Mouse (Mus musculus) brain, embryonic 14.5 days (tissue): ENCODE results near the gene Clcnka. TPM values are rescaled to one million over a fixed set of nuclear protein-coding genes. Genes with fewer than 3 reads are reported as not detected.
A peak's percentile ranks its signal among the peaks of the same experiment; 100 is the strongest.

Experiments used
- DNase-seq: peaks from one replicate; pipeline ENCODE4 v3.0.0-alpha.2; 2011; ENCODE audit warnings: low read depth
- CTCF ChIP-seq: fragments of 200-500 bp; IDR thresholded peaks from 2 replicates; pipeline ENCODE4 v1.5.1; 2012; ENCODE audit warnings: inconsistent platforms, mild to moderate bottlenecking, moderate library complexity, borderline replicate concordance; ENCODE audit not compliant: insufficient read depth, insufficient read length; ENCODE audit errors: extremely low read depth
- POLR2A ChIP-seq: fragments of 200-500 bp; IDR thresholded peaks from 2 replicates; pipeline ENCODE4 v1.6.1; 2012; ENCODE audit warnings: mild to moderate bottlenecking, inconsistent platforms, borderline replicate concordance; ENCODE audit not compliant: poor library complexity, insufficient read depth, insufficient read length, severe bottlenecking; ENCODE audit errors: extremely low read depth
- polyA plus RNA-seq: library from polyadenylated mRNA; depleted of rRNA; stranded (reverse); fragments of >200 nt; gene quantifications from 2 replicates; pipeline ENCODE4 v1.2.3, GENCODE M21; 2012

Clcnka gene
- polyA plus RNA-seq, 1 experiment = 0.19 TPM

DNA sequence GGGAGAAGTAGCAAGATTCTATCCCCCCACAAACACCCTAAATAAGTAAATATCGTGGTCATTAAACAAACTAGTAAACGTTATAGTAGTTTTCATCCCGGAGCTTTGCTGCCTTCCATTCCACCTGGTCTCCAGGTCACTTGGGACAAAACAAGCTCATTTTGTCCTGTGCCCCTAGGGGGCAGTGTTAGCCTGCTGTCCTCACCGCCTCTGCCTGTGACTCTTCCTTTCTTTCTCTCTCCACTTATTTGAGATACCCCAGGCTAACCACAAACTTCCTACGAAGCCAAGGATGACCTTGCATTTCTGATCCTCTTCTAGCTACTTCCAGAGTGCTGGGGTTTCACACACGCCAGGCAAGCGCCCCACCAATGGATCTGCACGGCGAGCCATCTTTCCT is 32.5 kb upstream of the Clcnka start:
- TF ChIP-seq CTCF (peak; percentile 80), POLR2A (no peak)

GRCm38 (mm10) chr4:141429847-141430246 is 31.3 kb upstream of the Clcnka start:
- no peak for TF ChIP-seq POLR2A
- peak; percentile 54 for TF ChIP-seq CTCF
- DNase-seq = no peak

More for the DNA sequence above, 32.5 kb upstream of the Clcnka start:
- peak; percentile 77 for DNase-seq

- no peak for DNase-seq
- no peak for TF ChIP-seq CTCF
- TF ChIP-seq POLR2A = no peak
These were observed 30.9 kb upstream of the Clcnka start for GRCm38 (mm10) chr4:141429381-141429780.

DNA sequence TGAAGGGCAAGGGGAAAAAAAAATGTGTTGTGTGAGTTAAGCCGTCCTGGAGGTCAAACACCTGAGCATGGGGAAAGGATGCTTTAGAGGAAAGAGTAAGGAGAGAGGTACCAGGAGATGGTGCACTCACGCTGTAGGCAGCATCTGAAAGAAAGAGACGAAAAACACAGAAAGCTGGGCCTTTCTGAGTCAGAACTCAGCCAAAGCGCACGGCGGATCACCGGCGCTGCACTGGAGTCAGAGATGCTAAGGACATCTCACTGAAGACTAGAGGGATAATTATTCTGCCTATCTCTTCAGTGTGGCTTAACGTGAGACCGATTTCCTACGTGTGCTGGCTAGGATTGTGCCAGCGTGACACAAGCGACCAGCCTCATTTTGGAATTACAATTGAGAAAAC is 29.4 kb upstream of the Clcnka start:
- TF ChIP-seq CTCF (no peak), POLR2A (no peak)
- DNase-seq = no peak

- no peak for DNase-seq
- TF ChIP-seq CTCF = no peak
- TF ChIP-seq POLR2A = no peak
These were observed 28.5 kb upstream of the Clcnka start for GRCm38 (mm10) chr4:141426796-141427745.

DNA sequence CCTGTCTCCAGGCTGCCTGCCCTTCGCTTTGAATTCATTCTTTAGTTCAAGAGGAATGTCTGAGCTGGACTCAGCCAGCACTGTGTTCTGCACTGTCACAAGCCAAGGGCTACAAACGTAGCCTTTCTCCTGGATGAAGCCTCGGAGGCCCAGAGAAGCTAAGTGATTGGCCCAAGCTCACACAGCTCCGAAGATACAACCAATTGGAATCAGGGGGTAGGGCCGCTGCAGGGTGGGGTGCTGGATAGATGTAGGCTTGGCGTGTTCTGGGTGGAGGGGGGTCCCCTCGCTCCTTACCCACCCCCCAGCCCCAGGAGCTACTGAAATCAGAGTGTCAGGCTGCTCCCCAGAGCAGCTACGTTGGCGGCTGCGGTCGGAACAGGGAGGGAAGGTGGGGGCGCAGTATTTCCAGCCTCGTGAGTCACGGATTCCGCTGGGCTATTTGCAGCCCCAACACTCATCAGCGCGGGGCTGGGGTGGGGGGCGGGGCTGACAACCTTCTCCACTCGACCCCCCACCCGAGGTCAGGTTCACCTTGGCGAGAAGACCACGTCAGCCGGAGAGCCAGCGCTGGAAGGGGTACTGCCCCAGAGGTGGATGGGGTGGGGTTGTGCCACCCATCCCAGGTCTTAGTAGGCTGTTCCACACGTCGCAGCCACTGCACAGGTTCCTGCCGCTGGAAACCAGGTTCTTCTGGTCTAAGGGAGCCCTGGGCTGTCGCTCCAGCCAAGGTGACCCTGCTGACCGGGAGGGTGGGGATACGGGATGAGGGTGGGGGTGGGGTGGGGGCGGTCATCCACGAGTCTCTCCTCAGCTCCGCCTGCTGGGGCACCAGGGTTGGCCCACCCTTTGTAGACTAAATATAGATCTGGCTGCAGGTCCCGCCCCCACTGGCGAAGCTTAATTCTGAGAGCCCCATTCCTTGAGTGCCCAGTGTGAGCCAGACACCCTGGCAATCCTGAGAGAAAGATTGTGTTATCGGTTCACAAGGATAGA is 27.3 kb upstream of the Clcnka start:
- DNase-seq = peak; percentile 82
- TF ChIP-seq POLR2A = no peak
- no peak for TF ChIP-seq CTCF

DNA sequence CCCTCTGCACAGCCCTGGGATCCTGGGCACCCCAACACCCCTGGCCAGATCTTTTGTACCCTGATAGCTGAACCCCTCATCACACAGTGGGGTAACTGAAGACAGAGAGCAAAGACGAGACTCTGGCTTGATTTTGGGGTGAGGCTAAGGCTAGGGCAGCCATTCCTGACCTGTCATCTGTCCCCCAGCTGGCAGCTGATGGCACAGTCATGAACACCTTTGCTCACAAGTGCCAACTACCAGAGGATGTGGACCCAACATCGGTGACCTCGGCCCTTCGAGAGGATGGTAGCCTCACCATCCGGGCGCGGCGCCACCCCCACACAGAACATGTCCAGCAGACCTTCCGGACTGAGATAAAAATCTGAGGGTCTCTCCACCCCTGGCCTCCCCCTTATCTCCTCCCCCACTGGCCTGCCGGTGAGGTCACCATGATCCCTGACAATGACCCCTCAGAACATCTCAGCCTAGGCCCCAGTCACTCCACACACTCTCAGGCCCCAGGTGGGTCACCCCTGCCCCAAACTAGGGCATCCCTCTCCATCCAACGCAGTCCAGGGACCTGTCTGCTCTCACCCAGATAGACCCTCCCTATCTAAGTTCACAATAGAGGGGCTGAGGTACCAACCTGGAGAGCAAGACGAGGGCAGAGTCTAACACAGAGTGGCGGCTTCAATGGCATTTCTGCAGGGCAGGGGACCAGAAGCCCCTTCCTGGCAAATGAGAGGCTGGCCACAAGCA is 25.3 kb upstream of the Clcnka start:
- TF ChIP-seq CTCF = no peak
- TF ChIP-seq POLR2A = no peak
- DNase-seq = no peak

DNA sequence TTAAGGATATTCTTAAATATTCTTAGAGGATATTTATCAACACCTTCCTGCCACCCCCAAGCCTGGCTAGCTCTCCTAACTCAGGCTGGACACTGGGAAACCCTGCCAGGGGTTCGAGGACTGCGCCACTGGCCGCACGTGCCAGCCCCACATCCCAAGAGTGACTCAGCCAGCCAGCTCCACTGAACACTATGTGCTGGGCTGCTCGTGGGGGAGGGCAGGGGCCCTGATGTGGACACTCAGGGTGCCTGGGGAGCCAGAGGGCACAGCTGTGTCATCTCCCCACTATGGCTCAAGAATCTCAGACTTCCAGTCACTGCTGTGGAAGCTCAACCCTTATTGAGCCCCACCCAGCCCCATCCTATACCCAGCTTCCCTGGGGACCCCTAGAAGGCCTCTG is 24.8 kb upstream of the Clcnka start:
- TF ChIP-seq POLR2A (no peak), CTCF (no peak)
- no peak for DNase-seq

DNA sequence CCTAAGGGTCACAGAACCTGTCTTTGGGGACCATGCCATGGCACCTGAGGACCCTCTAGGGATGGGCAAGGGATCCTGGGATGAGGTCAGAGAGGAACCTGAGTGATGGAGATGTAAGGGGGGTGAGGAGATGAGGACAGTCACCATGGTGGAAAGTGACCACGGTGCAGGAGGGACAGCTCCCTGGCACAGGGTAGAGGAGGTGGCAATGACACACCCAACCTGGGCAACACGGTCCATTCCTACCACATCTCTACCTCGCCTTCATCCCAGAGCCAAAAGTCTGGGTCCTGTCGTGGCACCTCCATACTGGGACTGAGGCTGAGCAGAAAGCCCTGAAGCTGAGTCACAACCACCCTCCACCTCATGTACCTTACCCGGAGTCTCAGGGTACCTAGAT is 24.3 kb upstream of the Clcnka start:
- TF ChIP-seq CTCF (no peak), POLR2A (no peak)
- DNase-seq = no peak

DNA sequence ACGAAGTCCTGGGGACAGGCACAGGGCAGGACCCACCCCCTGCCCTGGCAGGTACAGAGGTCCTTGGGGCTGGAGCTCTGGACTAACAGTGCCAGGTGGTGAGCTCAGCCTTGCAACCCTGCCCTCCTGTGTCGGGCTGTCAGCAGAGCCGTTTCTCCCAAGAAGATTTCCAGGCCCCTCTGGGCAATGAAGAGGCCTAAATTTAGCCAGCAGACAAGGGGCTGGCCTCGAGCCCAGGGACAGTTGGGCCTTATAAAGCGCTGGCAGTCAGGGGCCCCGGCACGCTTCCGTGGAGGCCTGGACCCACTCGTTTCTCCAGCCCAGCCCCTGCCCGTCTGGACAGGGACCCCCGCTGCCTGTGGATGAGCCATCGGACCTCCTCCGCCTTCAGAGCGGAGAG is 22.9 kb upstream of the Clcnka start:
- DNase-seq = peak; percentile 12
- TF ChIP-seq CTCF (no peak), POLR2A (no peak)
